Mouse (Mus musculus) mouse embryonic stem cell (cell line): ENCODE data around the gene Abca7.

Source experiments
- in situ Hi-C, 2 experiments: fragments of 300-500 bp; cut with MboI; formaldehyde crosslinking; loops; 1 replicate in 1 of 2; 3 replicates in 1 of 2; pipeline ENCODE4 v1.14.3; 2019 to 2020; ENCODE audit warnings: low sequenced_read_pairs in 2 of 2, low pct_unique_long_range_greater_than_20kb in 1 of 2, mixed read lengths in 1 of 2; ENCODE audit not compliant: unreplicated experiment in 1 of 2

Abca7 gene

DNA sequence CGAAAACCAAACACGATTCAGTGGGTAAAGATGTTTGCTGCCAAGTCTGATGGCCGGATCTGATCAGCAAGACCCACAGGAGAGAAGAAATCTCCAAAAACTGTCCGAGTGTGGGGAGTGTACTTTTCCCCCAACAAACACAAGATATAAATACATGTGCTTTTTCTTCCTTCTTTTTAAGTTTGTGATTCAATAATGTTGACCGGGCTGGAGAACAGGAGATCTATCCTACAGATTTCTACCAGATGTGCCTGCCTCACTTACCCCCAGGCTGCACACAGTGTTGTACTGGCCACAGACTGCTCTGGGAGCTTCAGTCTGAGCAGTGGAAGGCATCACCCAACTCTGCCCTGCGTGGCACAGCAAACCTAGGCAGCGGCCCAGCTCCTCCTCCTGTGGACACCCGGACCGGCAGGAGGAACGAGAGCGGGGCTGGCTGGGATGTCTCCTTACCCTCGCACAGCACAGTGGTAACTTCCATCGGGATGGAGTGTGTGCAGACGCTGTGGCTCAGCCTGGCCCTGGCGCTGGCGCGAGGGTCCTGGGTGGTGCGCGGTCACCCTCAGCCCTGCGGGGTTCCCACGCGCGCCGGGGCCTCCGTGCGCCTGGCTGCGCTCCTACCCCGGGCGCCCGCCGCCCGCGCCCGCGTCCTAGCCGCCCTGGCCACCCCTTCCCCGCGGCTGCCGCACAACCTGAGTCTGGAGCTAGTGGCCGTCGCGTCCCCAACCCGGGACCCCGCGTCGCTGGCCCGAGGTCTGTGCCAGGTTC lies 25.7 kb upstream of the Abca7 start, which contains the start of gene Grin3b:
Grin3b (plus strand) TSS at position 301 of the 768 bp plus-strand sequence.
- in situ Hi-C loops, result no loop called here

GRCm38 (mm10) chr10:79971183-79971497 lies 25.2 kb upstream of the Abca7 start:
- in situ Hi-C loops, result no loop called here

- in situ Hi-C loops, result no loop called here
Observed at GRCm38 (mm10) chr10:79972831-79973230, 23.5 kb upstream of the Abca7 start.

DNA sequence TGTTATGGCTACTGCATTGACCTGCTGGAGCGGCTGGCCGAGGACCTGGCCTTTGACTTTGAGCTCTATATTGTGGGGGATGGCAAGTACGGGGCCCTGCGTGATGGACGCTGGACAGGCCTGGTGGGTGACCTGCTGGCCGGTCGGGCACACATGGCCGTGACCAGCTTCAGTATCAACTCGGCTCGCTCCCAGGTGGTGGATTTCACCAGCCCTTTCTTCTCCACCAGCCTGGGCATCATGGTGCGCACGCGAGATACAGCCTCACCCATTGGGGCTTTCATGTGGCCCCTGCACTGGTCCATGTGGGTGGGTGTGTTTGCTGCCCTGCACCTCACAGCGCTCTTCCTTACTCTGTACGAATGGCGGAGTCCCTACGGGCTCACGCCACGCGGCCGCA lies 22.2 kb upstream of the Abca7 start:
- in situ Hi-C loops, result no loop called here

GRCm38 (mm10) chr10:79974668-79975067 lies 21.6 kb upstream of the Abca7 start:
- in situ Hi-C loops, result no loop called here

GRCm38 (mm10) chr10:79976071-79976721 lies 20.1 kb upstream of the Abca7 start:
- in situ Hi-C loops, result no loop called here

DNA sequence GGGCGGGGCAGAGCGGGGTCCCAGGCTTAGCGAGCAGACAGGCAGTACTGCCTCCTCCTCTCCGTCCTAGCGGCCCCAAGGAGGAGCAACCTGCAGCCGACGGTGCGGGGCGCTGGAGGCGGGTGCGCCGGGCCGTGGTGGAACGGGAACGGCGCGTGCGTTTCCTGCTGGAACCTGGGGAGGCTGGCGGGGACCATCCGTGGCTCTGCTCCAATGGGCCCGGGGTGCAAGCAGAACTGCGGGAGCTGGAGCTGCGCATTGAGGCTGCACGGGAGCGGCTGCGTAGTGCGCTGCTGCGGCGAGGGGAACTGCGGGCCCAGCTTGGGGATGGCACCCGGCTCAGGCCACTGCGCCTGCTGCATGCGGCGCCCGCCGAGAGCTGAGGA lies 19.6 kb upstream of the Abca7 start:
- in situ Hi-C loops, result no loop called here

GRCm38 (mm10) chr10:79977324-79977723 lies 19.0 kb upstream of the Abca7 start:
- in situ Hi-C loops, result no loop called here

GRCm38 (mm10) chr10:79978061-79978460 lies 18.2 kb upstream of the Abca7 start:
- in situ Hi-C loops, result no loop called here

DNA sequence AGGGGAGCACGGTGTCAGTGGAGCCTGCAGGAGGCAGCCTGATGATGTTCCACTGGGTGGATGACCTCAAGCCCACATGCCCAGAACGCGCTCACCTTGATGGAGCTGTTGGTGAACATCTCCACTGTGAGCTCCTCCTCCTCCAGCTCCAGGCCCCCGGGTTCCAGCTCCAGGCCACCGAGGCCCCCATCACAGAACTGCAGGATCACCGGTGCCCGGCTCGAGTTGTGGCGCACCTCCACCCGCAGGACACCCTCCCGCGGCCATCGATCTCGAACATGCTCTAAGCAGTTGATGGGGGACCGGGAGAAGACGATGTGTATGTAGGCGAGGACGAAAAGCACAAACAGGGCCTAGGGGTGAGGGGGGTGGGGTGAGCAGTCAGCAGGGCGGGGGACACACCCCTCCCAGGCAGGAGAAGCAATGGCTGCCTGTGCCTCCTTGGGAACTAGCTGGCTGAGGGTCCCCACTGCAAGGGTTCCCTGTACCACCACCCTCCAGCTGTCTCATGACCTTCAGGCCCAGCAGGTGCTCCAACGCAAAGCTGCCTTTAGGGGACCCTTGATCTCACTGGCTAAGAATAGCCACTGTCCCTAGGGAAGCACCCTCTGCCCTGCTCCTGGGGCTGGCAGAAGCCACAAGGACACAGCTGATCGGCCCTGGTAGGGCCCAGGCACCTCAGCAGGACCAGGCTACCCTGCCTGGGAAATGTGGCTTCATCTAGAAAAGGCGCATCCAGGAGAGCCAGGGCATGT lies 16.7 kb upstream of the Abca7 start:
- in situ Hi-C loops, result no loop called here

DNA sequence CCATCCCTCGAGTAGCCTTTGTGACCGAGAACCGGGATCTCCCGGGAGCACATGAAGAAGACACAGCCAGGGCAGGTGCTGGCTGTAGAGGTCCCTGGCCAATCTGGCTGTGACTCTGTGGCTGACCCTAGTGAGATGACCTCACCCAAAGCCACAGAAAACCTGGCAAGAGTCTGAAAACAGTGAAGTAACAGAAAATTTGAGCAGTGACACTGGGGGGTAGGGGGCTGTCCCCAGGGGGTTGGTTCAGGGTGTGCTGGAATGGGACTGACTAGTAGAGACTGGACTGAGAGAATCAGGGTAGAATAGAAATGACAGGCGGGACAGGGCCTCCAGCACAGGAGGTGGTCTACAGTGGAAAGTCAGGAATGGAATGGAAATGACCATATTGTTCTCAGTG lies 13.1 kb upstream of the Abca7 start:
- in situ Hi-C loops, result no loop called here

GRCm38 (mm10) chr10:79983670-79984069 lies 12.6 kb upstream of the Abca7 start:
- in situ Hi-C loops, result no loop called here

DNA sequence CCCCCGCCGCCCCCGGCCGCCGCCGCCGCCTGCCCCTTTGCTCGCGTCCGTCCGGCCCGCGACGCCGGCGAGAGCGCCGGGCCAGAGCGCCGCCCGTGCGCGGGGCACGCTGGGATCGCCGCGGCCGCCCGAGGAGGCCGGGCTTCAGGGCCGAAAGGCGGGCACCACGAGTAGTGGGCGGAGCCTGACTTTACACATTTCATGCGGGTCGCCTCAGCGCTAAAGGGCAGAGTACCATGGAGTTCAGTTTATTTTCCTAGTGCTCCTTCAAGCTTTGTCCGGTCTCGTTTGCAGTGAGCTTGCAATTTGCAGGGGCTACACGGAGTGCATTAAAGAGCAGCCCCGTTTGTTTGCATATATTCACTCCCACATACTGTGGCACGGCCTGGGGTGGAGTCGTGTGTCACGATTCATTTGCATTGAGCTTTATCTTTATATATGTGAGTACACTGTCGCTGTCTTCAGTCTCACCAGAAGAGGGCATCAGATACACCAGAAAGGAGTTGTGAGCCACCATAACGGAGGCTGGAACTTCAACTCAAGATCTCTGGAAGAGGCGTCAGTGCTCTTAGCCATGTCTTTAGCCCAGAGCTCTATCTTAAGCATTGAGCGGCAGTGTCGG lies 12.0 kb upstream of the Abca7 start, which contains the start of gene Tmem259:
Tmem259 (minus strand) TSS at position 136 of the 622 bp plus-strand sequence.
- in situ Hi-C loops, result no loop called here

- in situ Hi-C loops, result loop anchor here in 1 of 2 experiments (5.0 kb wide), 1 partner anchor 127 kb away; no protein-coding TSS in a partner anchor
Observed at GRCm38 (mm10) chr10:79984871-79985270, 11.4 kb upstream of the Abca7 start.

DNA sequence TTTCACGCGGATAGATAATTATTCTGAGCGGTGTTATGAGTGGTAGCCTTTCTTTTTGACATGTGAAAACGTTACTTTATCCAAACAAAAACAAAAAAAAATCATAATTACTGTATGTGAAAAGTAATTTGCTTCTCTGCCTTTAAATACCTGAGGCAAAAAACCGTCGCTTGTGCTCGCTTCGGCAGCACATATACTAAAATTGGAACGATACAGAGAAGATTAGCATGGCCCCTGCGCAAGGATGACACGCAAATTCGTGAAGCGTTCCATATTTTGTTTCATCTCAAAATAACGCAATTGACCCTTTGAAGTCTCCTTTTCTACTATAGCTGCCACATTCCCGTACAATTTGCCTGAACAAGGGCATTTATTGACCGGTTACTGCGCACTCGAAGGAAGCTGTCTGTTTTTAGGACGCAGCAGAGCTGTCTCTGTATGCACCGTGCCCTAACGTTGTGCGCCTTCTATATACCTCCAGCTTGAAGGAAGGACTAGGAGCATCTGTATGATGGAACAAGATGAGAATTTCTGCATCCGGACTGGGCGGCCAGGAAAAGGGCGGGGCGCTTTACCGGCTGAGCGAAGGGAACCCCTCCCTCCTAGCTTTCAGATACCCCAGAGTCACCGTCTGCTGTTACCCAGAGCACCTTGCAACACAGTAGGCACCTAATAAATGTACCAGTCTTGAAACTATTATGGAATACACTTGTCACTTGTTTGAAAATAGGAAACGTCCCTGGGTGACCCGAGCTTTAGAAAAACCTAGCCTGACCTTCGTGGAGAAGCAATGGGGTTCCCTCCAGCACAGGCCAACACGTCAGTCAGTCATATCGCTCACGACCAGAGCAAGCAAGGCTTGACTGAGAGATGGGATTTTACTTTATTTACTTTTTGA lies 10.7 kb upstream of the Abca7 start:
- in situ Hi-C loops, result loop anchor here in 1 of 2 experiments (5.0 kb wide), 1 partner anchor 127 kb away; no protein-coding TSS in a partner anchor

DNA sequence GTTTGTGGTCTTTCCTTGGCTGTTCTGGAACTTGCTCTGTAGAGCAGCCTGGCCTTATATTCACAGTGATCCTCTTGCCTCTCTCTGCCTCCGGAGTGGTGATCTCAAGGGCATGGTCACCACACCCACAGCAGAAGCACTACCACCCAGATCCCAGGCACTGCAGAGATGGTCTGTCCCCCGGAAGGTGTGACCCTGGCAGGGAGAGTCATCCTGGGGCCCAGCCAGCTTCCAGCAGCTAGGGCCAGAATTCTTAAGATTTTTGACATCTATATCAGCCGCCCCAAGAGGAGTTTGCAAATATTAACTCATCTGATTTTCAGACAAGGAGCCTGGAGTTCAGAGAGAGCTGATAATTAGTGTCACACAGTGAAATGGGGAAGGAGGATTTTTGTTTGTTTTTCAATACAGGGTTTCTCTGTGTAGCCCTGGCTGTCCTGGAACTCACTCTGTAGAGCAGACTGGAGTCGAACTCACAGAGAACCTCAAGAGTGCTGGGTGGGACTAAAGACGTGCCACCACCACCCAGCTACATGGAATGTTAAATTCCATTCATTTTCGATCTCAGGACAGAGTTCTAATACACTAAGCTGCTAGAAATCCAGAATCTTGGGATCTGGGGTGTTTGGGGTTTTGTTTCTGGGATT lies 9.9 kb upstream of the Abca7 start:
- in situ Hi-C loops, result loop anchor here in 1 of 2 experiments (5.0 kb wide), 1 partner anchor 126 kb away; no protein-coding TSS in a partner anchor

- in situ Hi-C loops, result loop anchor here in 1 of 2 experiments (5.0 kb wide), 1 partner anchor 125 kb away; no protein-coding TSS in a partner anchor
Observed at GRCm38 (mm10) chr10:79986963-79987362, 9.3 kb upstream of the Abca7 start.
